Mouse (Mus musculus): ENCODE results near the gene Msmp.

DNA sequence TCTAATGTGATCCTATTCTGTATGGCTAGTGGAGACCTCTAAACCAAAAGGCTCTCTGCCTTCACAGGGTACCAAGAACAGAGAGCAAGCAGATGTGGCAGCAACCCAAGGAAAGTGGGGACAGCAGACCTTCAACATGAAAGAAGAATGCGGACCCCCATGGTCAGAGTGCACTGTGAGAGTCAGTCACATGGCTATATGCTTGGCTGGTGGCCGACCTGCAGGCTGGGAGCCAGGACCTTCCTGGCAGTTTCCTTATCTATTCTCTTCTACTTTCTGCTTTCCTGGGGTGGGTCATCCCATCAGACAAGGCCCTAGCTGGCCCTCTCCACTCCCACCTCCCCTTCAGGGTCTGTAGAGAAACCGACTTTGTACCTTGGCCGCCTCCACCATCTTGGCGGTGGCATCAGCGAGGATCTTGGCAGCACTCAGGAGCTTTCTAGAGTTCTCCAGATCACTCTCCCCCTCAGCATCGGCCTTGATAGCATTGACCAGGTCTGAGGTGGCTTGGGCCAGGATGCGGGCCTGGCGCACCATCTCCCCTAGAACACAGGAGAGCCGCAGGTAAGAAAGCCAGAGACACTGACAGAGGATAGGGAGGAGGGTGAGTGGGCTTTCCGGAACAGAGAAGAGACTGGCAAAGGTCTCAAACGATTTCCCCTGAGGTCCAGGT lies 37.8 kb downstream of the Msmp start:
- no peak for TF ChIP-seq GATA1 (IDR thresholded peaks at IDR 0.05; ENCODE audit: borderline replicate concordance, low read length)
- TF ChIP-seq FLI1 (IDR thresholded peaks at IDR 0.05; ENCODE audit: low read length): no peak

Data from megakaryocyte, embryonic 14.5 days (primary cell).